Mouse (Mus musculus): ENCODE measurements around the gene Pdzd2. TPM values are rescaled to one million over a fixed set of nuclear protein-coding genes. Genes with fewer than 3 reads are reported as not detected.

Pdzd2 gene
- total RNA-seq, 2 experiments from 2014 or later: 0.27 TPM; not detected in 1

- peak; percentile 40 for ATAC-seq (replicated peaks; ENCODE audit: poor library complexity)
Measured at GRCm38 (mm10) chr15:12438691-12439090, 301.0 kb downstream of the Pdzd2 start.

GRCm38 (mm10) chr15:12438081-12438480 is 301.6 kb downstream of the Pdzd2 start:
- no peak for ATAC-seq (replicated peaks; ENCODE audit: poor library complexity)

- peak; percentile 64 for ATAC-seq (replicated peaks; ENCODE audit: poor library complexity)
Measured at GRCm38 (mm10) chr15:12435910-12436309, 303.8 kb downstream of the Pdzd2 start.

GRCm38 (mm10) chr15:12433893-12434599 is 305.7 kb downstream of the Pdzd2 start:
- no peak for ATAC-seq (replicated peaks; ENCODE audit: poor library complexity)

GRCm38 (mm10) chr15:12432879-12433278 is 306.8 kb downstream of the Pdzd2 start:
- peak; percentile 33; the same call in 1 of the 2 replicates for ATAC-seq (replicated peaks; ENCODE audit: poor library complexity)

- ATAC-seq (replicated peaks; ENCODE audit: poor library complexity): no peak
Measured at GRCm38 (mm10) chr15:12432320-12432719, 307.4 kb downstream of the Pdzd2 start.

GRCm38 (mm10) chr15:12431684-12432083 is 308.0 kb downstream of the Pdzd2 start:
- ATAC-seq (replicated peaks; ENCODE audit: poor library complexity): no peak

- no peak for ATAC-seq (replicated peaks; ENCODE audit: poor library complexity)
Measured at GRCm38 (mm10) chr15:12431188-12431587, 308.5 kb downstream of the Pdzd2 start.

- ATAC-seq (replicated peaks; ENCODE audit: poor library complexity): no peak
Measured at GRCm38 (mm10) chr15:12430670-12431069, 309.1 kb downstream of the Pdzd2 start.

GRCm38 (mm10) chr15:12429572-12430431 is 309.9 kb downstream of the Pdzd2 start:
- peak; percentile 27; the same call in 1 of the 2 replicates for ATAC-seq (replicated peaks; ENCODE audit: poor library complexity)

GRCm38 (mm10) chr15:12427818-12428217 is 311.9 kb downstream of the Pdzd2 start:
- ATAC-seq (replicated peaks; ENCODE audit: poor library complexity): no peak

- ATAC-seq (replicated peaks; ENCODE audit: poor library complexity): no peak
Measured at GRCm38 (mm10) chr15:12426342-12426741, 313.4 kb downstream of the Pdzd2 start.

GRCm38 (mm10) chr15:12425049-12425627 is 314.6 kb downstream of the Pdzd2 start:
- no peak; the same call in 1 of the 2 replicates for ATAC-seq (replicated peaks; ENCODE audit: poor library complexity)

GRCm38 (mm10) chr15:12424187-12424586 is 315.5 kb downstream of the Pdzd2 start:
- ATAC-seq (replicated peaks; ENCODE audit: poor library complexity): peak; percentile 75

- peak; percentile 57 for ATAC-seq (replicated peaks; ENCODE audit: poor library complexity)
Measured at GRCm38 (mm10) chr15:12420915-12421314, 318.8 kb downstream of the Pdzd2 start.

GRCm38 (mm10) chr15:12420376-12420775 is 319.3 kb downstream of the Pdzd2 start:
- no peak for ATAC-seq (replicated peaks; ENCODE audit: poor library complexity)

- ATAC-seq (replicated peaks; ENCODE audit: poor library complexity): no peak
Measured at GRCm38 (mm10) chr15:12419446-12419845, 320.3 kb downstream of the Pdzd2 start.

- ATAC-seq (replicated peaks; ENCODE audit: poor library complexity): no peak
Measured at GRCm38 (mm10) chr15:12415536-12416200, 324.1 kb downstream of the Pdzd2 start.

GRCm38 (mm10) chr15:12414696-12415095 is 325.0 kb downstream of the Pdzd2 start:
- ATAC-seq (replicated peaks; ENCODE audit: poor library complexity): no peak

- ATAC-seq (replicated peaks; ENCODE audit: poor library complexity): no peak
Measured at GRCm38 (mm10) chr15:12408205-12408604, 331.5 kb downstream of the Pdzd2 start.

GRCm38 (mm10) chr15:12405592-12405991 is 334.1 kb downstream of the Pdzd2 start:
- ATAC-seq (replicated peaks; ENCODE audit: poor library complexity): no peak
